Mouse (Mus musculus) heart, postnatal 0 days (tissue): ENCODE measurements around the gene Agbl4.

ENCODE experiments used
- CTCF ChIP-seq: IDR thresholded peaks from 2 replicates; pipeline ENCODE4 v1.5.1; 2016; ENCODE audit warnings: antibody characterized with exemption, control low read depth, low read depth
- EP300 ChIP-seq: IDR thresholded peaks from 2 replicates; pipeline ENCODE4 v1.6.1; 2016; ENCODE audit warnings: antibody characterized with exemption, low read depth

DNA sequence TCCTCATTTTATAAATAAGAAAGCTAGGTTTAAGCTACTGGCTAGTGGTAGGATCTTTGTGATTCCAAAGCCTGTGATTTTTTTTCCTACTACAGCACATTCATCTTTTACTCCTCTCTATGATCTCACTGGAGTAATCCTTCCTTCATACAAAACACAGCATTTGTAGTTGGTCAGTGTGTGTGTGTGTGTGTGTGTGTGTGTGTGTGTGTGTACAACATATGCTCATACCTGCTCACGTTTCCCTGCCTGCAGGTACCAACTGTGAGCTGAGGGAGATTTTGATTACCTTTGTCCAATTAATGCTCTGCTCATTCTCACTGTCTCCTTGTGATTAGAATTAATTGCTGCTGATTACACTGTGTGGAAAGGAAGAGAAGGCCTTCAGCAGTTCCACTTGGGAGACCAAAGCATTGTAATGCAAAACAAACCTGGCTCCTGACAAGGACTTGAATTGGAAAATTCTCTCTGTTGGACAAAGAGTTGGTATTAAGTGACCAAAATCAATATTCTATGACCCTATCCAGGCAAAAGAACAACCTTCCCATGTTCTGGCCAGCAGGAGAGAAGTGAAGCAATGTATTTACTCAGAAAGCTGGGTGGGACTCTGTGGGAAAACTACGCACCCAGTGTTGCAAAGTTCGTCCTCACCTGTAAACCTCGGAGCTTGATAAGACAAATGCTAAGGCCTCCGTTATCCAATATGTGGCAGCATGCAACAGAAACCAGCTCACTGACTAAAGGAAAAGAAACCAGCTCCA lies 1241.7 kb downstream of the Agbl4 start:
- TF ChIP-seq CTCF (no peak), EP300 (no peak)
